Mouse (Mus musculus): ENCODE results near the gene Uncx.
"Not testable (repeated sequence)": the region's sequence is repeated elsewhere in the genome, so short reads cannot be mapped to it uniquely, and the experiment has no call there.

The Uncx gene

GRCm38 (mm10) chr5:139565462-139565861 lies 22.2 kb downstream of the Uncx start:
- no peak for DNase-seq

GRCm38 (mm10) chr5:139566640-139567399 lies 23.5 kb downstream of the Uncx start:
- no peak for DNase-seq

- no peak for DNase-seq
Measured at GRCm38 (mm10) chr5:139568079-139568478, 24.8 kb downstream of the Uncx start.

- no peak for DNase-seq
Measured at GRCm38 (mm10) chr5:139572526-139572925, 29.2 kb downstream of the Uncx start.

GRCm38 (mm10) chr5:139573606-139574311 lies 30.5 kb downstream of the Uncx start:
- DNase-seq, result no peak

GRCm38 (mm10) chr5:139575054-139575453 lies 31.8 kb downstream of the Uncx start:
- no peak for DNase-seq

- no peak for DNase-seq
Measured at GRCm38 (mm10) chr5:139580171-139580743, 37.0 kb downstream of the Uncx start.

GRCm38 (mm10) chr5:139581308-139581868 lies 38.1 kb downstream of the Uncx start:
- no peak for DNase-seq

GRCm38 (mm10) chr5:139584971-139585747 lies 41.9 kb downstream of the Uncx start:
- DNase-seq, result no peak

- DNase-seq, result no peak
Measured at GRCm38 (mm10) chr5:139585748-139586060, 42.4 kb downstream of the Uncx start.

- not testable (repeated sequence) for DNase-seq
Measured at GRCm38 (mm10) chr5:139587459-139587858, 44.2 kb downstream of the Uncx start.

- not testable (repeated sequence) for DNase-seq
Measured at GRCm38 (mm10) chr5:139590682-139591360, 47.5 kb downstream of the Uncx start.

GRCm38 (mm10) chr5:139592011-139592410 lies 48.7 kb downstream of the Uncx start:
- peak; percentile 29 for DNase-seq

GRCm38 (mm10) chr5:139592850-139593249 lies 49.6 kb downstream of the Uncx start:
- no peak for DNase-seq

- no peak for DNase-seq
Measured at GRCm38 (mm10) chr5:139593746-139594145, 50.5 kb downstream of the Uncx start.

GRCm38 (mm10) chr5:139595001-139595400 lies 51.7 kb downstream of the Uncx start:
- no peak for DNase-seq
